Mouse (Mus musculus) testis, adult 2 months (tissue): ENCODE measurements around the gene Snx7.

Experiments used
- CTCF ChIP-seq: fragments of 200-500 bp; IDR thresholded peaks from 2 replicates; pipeline ENCODE4 v1.5.1; 2012; ENCODE audit warnings: low read depth, mild to moderate bottlenecking, inconsistent platforms, low read length, moderate library complexity; ENCODE audit not compliant: control insufficient read depth, insufficient read depth, insufficient replicate concordance
- POLR2A ChIP-seq: fragments of 200-500 bp; IDR thresholded peaks from 2 replicates; pipeline ENCODE4 v1.6.1; 2012; ENCODE audit warnings: low read depth, mild to moderate bottlenecking, inconsistent platforms, low read length, moderate library complexity; ENCODE audit not compliant: control insufficient read depth

DNA sequence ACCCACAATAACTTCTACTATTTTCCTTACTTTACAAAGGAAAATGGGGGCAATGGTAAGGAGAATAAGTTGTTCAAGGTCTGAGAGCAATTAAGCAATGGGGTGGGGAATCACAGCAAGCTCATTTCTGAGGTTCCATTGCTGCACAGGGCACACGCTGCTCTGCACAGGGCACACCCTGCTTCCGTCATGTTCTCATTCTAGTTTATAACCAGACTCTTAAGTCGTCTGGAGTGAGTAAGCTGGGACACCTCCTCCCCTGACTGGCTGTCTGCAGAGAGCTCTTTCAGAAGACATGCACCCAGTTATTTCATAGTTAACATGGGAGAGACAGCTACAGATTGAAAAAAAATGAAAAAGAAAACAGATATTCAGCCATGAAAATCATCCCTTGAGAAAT, 30.7 kb downstream of the Snx7 start:
- no peak for TF ChIP-seq POLR2A
- no peak for TF ChIP-seq CTCF
